Mouse (Mus musculus) small intestine, adult 2 months (tissue): ENCODE results near the gene Cdhr1. TPM values are rescaled to one million over a fixed set of nuclear protein-coding genes. Genes with fewer than 3 reads are reported as not detected.
"Not testable (repeated sequence)": the region's sequence is repeated elsewhere in the genome, so short reads cannot be mapped to it uniquely, and the experiment has no call there.

Experiments
- H3K27ac ChIP-seq: fragments of 200-500 bp; 2 replicates; pipeline ENCODE4 v1.5.1; 2012; ENCODE audit warnings: low read depth, low read length, control low read depth, inconsistent platforms; ENCODE audit not compliant: insufficient read depth
- H3K27me3 ChIP-seq: fragments of 200-500 bp; 2 replicates; pipeline ENCODE4 v1.6.1; 2012; ENCODE audit warnings: mild to moderate bottlenecking, moderate library complexity, low read length, inconsistent platforms; ENCODE audit not compliant: control insufficient read depth, insufficient read depth
- H3K36me3 ChIP-seq: fragments of 200-500 bp; 2 replicates; pipeline ENCODE4 v1.6.1; 2012; ENCODE audit warnings: mild to moderate bottlenecking, low read length, control low read depth, inconsistent platforms; ENCODE audit not compliant: control insufficient read depth, insufficient read depth
- H3K4me1 ChIP-seq: fragments of 200-500 bp; 2 replicates; pipeline ENCODE4 v1.6.1; 2012; ENCODE audit warnings: low read length, inconsistent platforms, mixed read lengths; ENCODE audit not compliant: control insufficient read depth, insufficient read depth, insufficient read length
- H3K4me3 ChIP-seq: fragments of 200-500 bp; 2 replicates; pipeline ENCODE4 v1.5.1; 2012; ENCODE audit warnings: low read depth, mild to moderate bottlenecking, control low read depth, inconsistent platforms, low read length, moderate library complexity
- CTCF ChIP-seq: fragments of 200-500 bp; IDR thresholded peaks from 2 replicates; pipeline ENCODE4 v1.5.1; 2012; ENCODE audit warnings: low read depth, mild to moderate bottlenecking, control low read depth, inconsistent platforms, low read length, moderate library complexity, mixed read lengths; ENCODE audit not compliant: insufficient replicate concordance, insufficient read length; ENCODE audit errors: extremely low read depth
- POLR2A ChIP-seq: fragments of 200-500 bp; IDR thresholded peaks from 2 replicates; pipeline ENCODE4 v1.6.1; 2012; ENCODE audit warnings: low read depth, mild to moderate bottlenecking, control low read depth, inconsistent platforms, low read length, moderate library complexity
- WGBS: fragments of 180-500 bp; shearing (Covaris S2); methylation state at CpG from one replicate; pipeline ENCODE4 v1.1.7; 2018; 5-methylcytosine and 5-hydroxymethylcytosine counted together
- polyA plus RNA-seq: library from polyadenylated mRNA; depleted of rRNA; stranded (reverse); fragments of >200 nt; gene quantifications from 2 replicates; pipeline ENCODE4 v1.2.3, GENCODE M21; 2012; rRNA removed

Cdhr1 gene
- polyA plus RNA-seq = 0.11 and 0.13 TPM in 2 replicates

- 2% methylated on average over 30 of the region's 30 CpGs for whole genome bisulfite sequencing
- H3K4me3 ChIP-seq = 0 out of 2 replicates have a peak within 1 kb of the TSS, but pooled peaks have one; percentile 0
Observed at GRCm38 (mm10) chr14:37097956-37098530, at the start of gene Cdhr1. Cdhr1 (minus strand) TSS chr14:37098347.

GRCm38 (mm10) chr14:37139051-37139710 lies 41.0 kb upstream of the Cdhr1 start:
- Histone ChIP-seq H3K36me3 (no peaks in the 10 kb centered on the region), H3K4me3 (no peak overlapping the region), H3K27me3 (no peaks in the 10 kb centered on the region), H3K27ac (no peak overlapping the region), H3K4me1 (peaks cover 3% of the 10 kb centered on the region)
- WGBS = 66% methylated on average over 8 of the region's 8 CpGs
- TF ChIP-seq POLR2A = no peak
- TF ChIP-seq CTCF = no peak

More at GRCm38 (mm10) chr14:37097956-37098530, at the start of gene Cdhr1:
- H3K36me3 ChIP-seq = no peaks in the 10 kb centered on the region
- H3K27ac ChIP-seq = no peak within 1 kb of the TSS
- peaks cover 3% of the 10 kb centered on the region; the same call in 1 of the 2 replicates for H3K4me1 ChIP-seq
- H3K27me3 ChIP-seq = peaks cover 6% of the 10 kb centered on the region; the same call in 1 of the 2 replicates
- TF ChIP-seq POLR2A = no peak
- TF ChIP-seq CTCF = no peak

- not testable (repeated sequence) for H3K4me3 ChIP-seq, H3K27ac ChIP-seq, H3K4me1 ChIP-seq, H3K27me3 ChIP-seq, H3K36me3 ChIP-seq
- WGBS = 78% methylated on average over 2 of the region's 3 CpGs
Observed at GRCm38 (mm10) chr14:37137596-37137995, 39.4 kb upstream of the Cdhr1 start.

GRCm38 (mm10) chr14:37136110-37136509 lies 38.0 kb upstream of the Cdhr1 start:
- H3K4me1 ChIP-seq = peaks cover 3% of the 10 kb centered on the region
- WGBS = 72% methylated on average over 4 of the region's 4 CpGs
- H3K4me3 ChIP-seq = no peak overlapping the region
- H3K27me3 ChIP-seq = no peaks in the 10 kb centered on the region
- H3K27ac ChIP-seq = no peak overlapping the region
- H3K36me3 ChIP-seq = peaks cover 11% of the 10 kb centered on the region
- TF ChIP-seq CTCF (no peak), POLR2A (no peak)

- peaks cover 13% of the 10 kb centered on the region for H3K36me3 ChIP-seq
- peak overlapping the region; percentile 84 for H3K4me3 ChIP-seq
- TF ChIP-seq CTCF (no peak), POLR2A (no peak)
- peak overlapping the region; percentile 48 for H3K27ac ChIP-seq
- no peaks in the 10 kb centered on the region for H3K27me3 ChIP-seq
- H3K4me1 ChIP-seq = peaks cover 3% of the 10 kb centered on the region
- 2% methylated on average over 10 of the region's 10 CpGs for WGBS
Observed at GRCm38 (mm10) chr14:37135671-37136070, 37.5 kb upstream of the Cdhr1 start.

- H3K36me3 ChIP-seq = peaks cover 17% of the 10 kb centered on the region
- TF ChIP-seq CTCF = no peak
- TF ChIP-seq POLR2A = peak; percentile 81
- peak within 1 kb of the TSS; percentile 84 for H3K4me3 ChIP-seq
- H3K27me3 ChIP-seq = no peaks in the 10 kb centered on the region
- peaks cover 3% of the 10 kb centered on the region for H3K4me1 ChIP-seq
- WGBS = under 1% methylated on average over 38 of the region's 38 CpGs
- H3K27ac ChIP-seq = peak within 1 kb of the TSS; percentile 80
Observed at GRCm38 (mm10) chr14:37135127-37135593, 37.0 kb upstream of the Cdhr1 start, which contains the start of gene Ghitm. Ghitm (minus strand) TSS chr14:37135272.

- 2% methylated on average over 40 of the region's 40 CpGs for WGBS
- Histone ChIP-seq H3K36me3 (peaks cover 19% of the 10 kb centered on the region), H3K4me1 (peaks cover 3% of the 10 kb centered on the region), H3K4me3 (peak overlapping the region; percentile 84), H3K27me3 (no peaks in the 10 kb centered on the region), H3K27ac (peak overlapping the region; percentile 80)
- TF ChIP-seq POLR2A = no peak
- TF ChIP-seq CTCF = no peak
Observed at GRCm38 (mm10) chr14:37134304-37135126, 36.4 kb upstream of the Cdhr1 start.
